Mouse (Mus musculus) kidney, postnatal 0 days (tissue): ENCODE results near the gene Rpl18. TPM values are rescaled to one million over a fixed set of nuclear protein-coding genes. Genes with fewer than 3 reads are reported as not detected.

ENCODE experiments used
- ATAC-seq: fragments of 200-750 bp; cut with Nextera tagmentation; replicated peaks from 2 replicates; pipeline ENCODE4 v1.8.0; 2017; ENCODE audit warnings: low read depth, moderate number of reproducible peaks, moderate TSS enrichment, moderate library complexity; ENCODE audit not compliant: low FRiP score
- DNase-seq: peaks from one replicate; pipeline ENCODE4 v3.0.0-alpha.2; 2016; ENCODE audit warnings: low spot score
- H3K27ac ChIP-seq: fragments of 300-500 bp; sonication (generic); 2 replicates; pipeline ENCODE4 v1.5.1; 2014; ENCODE audit warnings: mild to moderate bottlenecking
- H3K27me3 ChIP-seq: fragments of 300-500 bp; sonication (generic); 2 replicates; pipeline ENCODE4 v1.6.1; 2014; ENCODE audit warnings: low read length, mixed read lengths; ENCODE audit not compliant: insufficient read depth
- H3K36me3 ChIP-seq: fragments of 300-500 bp; sonication (generic); 2 replicates; pipeline ENCODE4 v1.6.1; 2014; ENCODE audit warnings: low read length, mixed read lengths; ENCODE audit not compliant: insufficient read depth
- H3K4me1 ChIP-seq: fragments of 300-500 bp; sonication (generic); replicated peaks from 2 replicates; pipeline ENCODE4 v1.6.1; 2014; ENCODE audit warnings: antibody characterized with exemption, low read length, mixed read lengths; ENCODE audit not compliant: insufficient read depth
- H3K4me2 ChIP-seq: fragments of 300-500 bp; sonication (generic); 2 replicates; pipeline ENCODE4 v1.6.1; 2014; ENCODE audit warnings: mild to moderate bottlenecking, low read length, moderate library complexity, mixed read lengths
- H3K4me3 ChIP-seq: fragments of 300-500 bp; sonication (generic); replicated peaks from 2 replicates; pipeline ENCODE4 v1.5.1; 2014; ENCODE audit warnings: low read depth, low read length
- H3K9ac ChIP-seq: fragments of 300-500 bp; sonication (generic); 2 replicates; pipeline ENCODE4 v1.6.1; 2014; ENCODE audit warnings: low read depth, low read length
- H3K9me3 ChIP-seq: fragments of 300-500 bp; sonication (generic); replicated peaks from 2 replicates; pipeline ENCODE4 v1.6.1; 2016; ENCODE audit warnings: low read length, inconsistent platforms, mixed read lengths
- CTCF ChIP-seq: IDR thresholded peaks from 2 replicates; pipeline ENCODE4 v1.5.1; 2016; ENCODE audit warnings: antibody characterized with exemption, low read depth, mild to moderate bottlenecking, moderate library complexity
- WGBS: fragments of 180-500 bp; shearing (Covaris S2); extraction: QIAGEN DNeasy Blood & Tissue Kit; methylation state at CpG from one replicate; pipeline ENCODE4 v1.1.7; 2014; 5-methylcytosine and 5-hydroxymethylcytosine counted together
- polyA plus RNA-seq: library from polyadenylated mRNA; unstranded; fragments of >200 nt; fragmentation: Nextera tagmentation; extraction: Ambion mirVana; gene quantifications from 2 replicates; pipeline ENCODE4 v1.2.1, GENCODE M21; 2015

Gene Rpl18
- polyA plus RNA-seq, 1 experiment from 2014 or later: 1,142 TPM

DNA sequence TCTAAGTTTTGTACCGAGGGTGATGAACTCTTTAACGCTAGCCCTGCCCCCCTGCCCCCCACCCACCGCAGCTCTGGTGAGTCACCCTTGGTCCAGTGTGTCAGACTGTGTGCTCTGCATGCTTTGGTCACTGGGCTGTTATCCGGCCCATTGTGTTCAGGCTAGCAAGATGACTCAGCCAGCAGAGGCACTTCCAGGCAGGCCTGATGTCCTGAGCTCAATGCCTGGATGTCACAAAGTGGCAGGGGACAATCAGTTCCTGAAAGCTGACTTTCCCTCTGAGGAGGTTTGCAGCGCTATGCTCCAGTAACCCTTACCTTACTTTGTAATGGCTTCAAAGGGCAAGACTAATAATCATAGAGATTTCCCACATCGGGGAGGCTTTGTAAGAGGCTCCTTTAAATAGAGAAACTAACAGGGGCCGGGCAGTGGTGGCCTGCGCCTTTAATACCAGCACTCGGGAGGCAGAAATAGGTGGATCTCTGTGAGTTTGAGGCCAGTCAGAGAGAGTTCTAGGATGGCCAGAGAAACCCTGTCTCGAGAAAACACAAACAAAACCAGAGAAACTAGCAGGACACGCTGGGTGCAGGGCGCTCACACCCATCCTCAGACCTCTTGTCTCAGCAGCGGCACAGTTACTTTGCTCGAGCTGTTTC is 35.2 kb upstream of the Rpl18 start:
- WGBS: 58% methylated on average over 14 of the region's 14 CpGs
- Histone ChIP-seq H3K4me3 (no peak overlapping the region), H3K36me3 (no peaks in the 10 kb centered on the region), H3K27me3 (no peaks in the 10 kb centered on the region), H3K4me2 (no peak overlapping the region), H3K9me3 (no peaks in the 10 kb centered on the region), H3K27ac (peak overlapping the region; percentile 68), H3K9ac (no peak overlapping the region; the same call in 1 of the 2 replicates), H3K4me1 (peaks cover 13% of the 10 kb centered on the region)
- DNase-seq (peak; percentile 61), ATAC-seq (peak; percentile 68)
- no peak for TF ChIP-seq CTCF

DNA sequence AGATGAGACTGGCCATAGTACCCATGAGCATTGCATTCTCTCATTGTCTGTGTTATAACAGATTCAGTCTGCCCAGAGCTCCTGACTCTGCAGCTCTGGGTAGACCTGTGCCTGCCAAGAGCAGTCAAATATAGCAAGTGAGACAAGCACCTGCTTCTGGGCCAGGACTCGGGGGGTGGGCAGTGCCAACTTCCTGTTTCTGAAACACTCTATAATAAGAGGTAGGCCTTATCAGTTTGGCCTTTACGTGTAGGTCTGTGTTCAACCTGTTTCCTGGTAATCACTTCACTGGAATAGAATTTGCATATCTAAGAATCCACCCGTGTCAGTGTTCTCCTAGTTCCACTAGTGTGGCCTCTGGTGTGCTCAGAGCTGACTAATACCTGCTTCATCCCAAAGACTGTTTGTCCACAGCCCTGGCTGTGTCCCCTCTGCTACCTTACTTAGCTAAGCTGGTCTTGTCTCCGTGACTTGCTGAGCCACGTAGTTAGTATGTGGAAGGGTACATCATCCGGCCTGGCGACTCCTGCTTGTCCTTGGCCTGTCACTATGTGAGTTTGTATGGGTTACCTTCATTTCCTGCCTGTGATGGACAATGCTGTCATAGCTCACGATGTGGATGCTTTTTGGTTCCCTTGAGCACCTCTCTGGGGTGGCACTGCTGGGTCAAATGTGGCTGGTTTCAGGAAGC is 34.1 kb upstream of the Rpl18 start:
- H3K27me3 ChIP-seq: no peaks in the 10 kb centered on the region
- DNase-seq (no peak), ATAC-seq (no peak)
- no peak overlapping the region for H3K4me2 ChIP-seq
- no peak for TF ChIP-seq CTCF
- no peak overlapping the region for H3K4me3 ChIP-seq
- 82% methylated on average over 8 of the region's 8 CpGs for WGBS
- no peak overlapping the region for H3K9ac ChIP-seq
- peaks cover 13% of the 10 kb centered on the region for H3K4me1 ChIP-seq
- no peak overlapping the region for H3K27ac ChIP-seq
- H3K36me3 ChIP-seq: no peaks in the 10 kb centered on the region
- H3K9me3 ChIP-seq: no peaks in the 10 kb centered on the region

DNA sequence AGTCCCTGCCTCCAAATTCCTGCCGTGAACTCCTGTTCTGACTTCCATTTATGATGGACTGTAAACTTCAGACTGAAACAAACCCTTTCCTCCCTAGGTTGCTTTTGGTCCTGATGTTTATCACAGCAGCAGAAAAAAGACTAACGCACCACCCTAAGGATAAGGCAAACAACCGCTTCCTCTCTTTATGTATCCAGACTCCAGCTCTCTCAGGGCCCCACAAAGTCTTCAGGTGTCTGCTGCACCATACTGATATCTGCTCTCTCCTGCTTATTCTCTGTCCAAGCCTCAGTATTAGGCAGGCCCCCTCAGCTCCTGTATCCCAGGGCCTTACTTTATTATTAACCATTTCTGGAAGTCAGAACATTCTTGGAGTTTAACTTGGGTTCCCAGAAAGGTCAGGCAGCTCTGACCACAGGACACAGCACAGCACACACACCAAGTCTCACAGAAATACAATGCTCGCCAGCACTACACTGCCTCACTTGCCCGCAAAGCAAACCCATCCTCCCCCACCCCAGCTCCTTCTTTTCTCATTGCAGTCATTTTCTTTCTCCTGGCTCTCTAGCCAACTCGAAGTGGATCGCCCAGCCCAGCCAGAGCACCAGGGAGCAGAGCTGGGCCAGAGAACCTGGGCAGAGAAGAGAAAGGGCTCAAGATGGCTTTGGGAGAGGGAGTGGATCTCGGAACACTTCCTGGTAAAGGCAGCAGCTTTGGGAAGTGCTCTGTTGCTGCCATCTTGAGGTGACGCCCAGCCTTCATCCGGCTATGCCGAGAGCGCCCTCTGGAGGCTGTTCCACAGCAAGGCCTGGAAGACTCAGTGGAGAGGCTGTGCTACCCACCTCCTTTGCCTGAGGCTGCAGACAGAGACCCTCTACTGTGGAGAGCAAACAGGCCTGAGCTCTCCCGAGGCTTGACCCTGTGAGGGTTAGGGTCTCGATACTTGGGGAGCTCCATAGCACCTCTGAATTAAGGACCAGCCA is 32.8 kb upstream of the Rpl18 start:
- DNase-seq: peak; percentile 97
- Histone ChIP-seq H3K4me1 (peaks cover 18% of the 10 kb centered on the region), H3K27me3 (no peaks in the 10 kb centered on the region), H3K9me3 (no peaks in the 10 kb centered on the region), H3K9ac (peak overlapping the region; percentile 42; the same call in 1 of the 2 replicates), H3K36me3 (no peaks in the 10 kb centered on the region), H3K4me2 (peak overlapping the region; percentile 38; the same call in 1 of the 2 replicates), H3K4me3 (no peak overlapping the region), H3K27ac (peak overlapping the region; percentile 77)
- WGBS: 24% methylated on average over 14 of the region's 14 CpGs
- peak; percentile 100 for TF ChIP-seq CTCF
- ATAC-seq: peak; percentile 53

DNA sequence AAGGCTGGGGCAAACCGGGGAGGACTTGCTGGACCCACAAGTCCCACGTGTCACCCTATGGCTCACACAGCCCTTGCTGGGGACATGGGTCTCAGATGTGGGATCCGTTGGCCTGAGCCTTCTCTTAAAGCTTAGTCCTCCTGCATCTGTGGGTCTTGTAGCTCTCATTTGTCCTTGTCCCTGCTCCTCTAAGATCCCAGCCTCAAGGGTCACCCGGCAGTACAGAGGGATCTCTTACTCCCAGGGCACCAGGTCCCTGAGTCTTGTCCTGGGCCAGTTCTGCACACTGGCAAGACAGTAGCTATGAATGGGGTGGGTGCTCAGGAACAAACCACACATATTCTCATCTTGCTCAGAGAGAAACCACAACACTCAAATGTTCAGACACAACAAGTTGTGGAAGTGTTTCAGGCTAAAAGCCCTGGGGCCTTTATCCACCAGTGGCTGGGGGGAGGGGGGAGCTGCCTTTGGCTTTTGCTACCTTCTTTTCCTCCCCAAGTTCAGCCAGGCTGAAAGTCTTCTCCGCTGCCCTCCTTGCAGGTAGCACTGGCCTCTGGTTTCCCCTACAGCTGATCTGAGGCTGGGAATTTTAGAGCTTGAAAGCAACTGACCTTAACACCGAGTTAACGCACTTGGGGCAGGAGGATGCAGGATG is 31.7 kb upstream of the Rpl18 start, which contains the start of gene Ntn5:
TSS of gene Ntn5 (plus strand) at position 627 of the 655 bp plus-strand sequence.
- DNase-seq (no peak), ATAC-seq (no peak)
- Histone ChIP-seq H3K9ac (no peak within 1 kb of the TSS), H3K9me3 (no peaks in the 10 kb centered on the region), H3K4me3 (no peak within 1 kb of the TSS), H3K4me1 (peaks cover 18% of the 10 kb centered on the region), H3K27ac (no peak within 1 kb of the TSS), H3K36me3 (no peaks in the 10 kb centered on the region), H3K4me2 (no peak within 1 kb of the TSS), H3K27me3 (no peaks in the 10 kb centered on the region)
- WGBS: 65% methylated on average over 7 of the region's 7 CpGs
- TF ChIP-seq CTCF: no peak

DNA sequence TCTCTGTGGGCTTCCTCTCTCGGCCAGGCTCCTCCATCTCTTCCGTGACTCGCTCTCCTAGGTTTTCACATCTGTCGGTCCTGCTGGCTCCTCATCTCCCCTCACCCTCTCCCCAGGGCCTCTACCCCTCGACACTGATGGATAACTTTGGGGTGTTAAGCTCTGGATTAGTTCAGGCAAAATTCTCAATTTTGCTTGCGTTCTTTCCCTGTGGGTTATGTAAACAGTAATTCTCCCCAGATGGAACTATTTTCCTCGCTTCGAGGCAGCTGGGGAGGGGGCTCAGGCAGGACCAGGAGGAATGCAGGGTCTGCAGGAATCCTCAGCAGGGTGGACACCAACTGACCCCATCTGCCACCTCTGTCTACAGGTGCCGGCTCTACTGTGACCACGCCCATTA is 29.4 kb upstream of the Rpl18 start:
- no peak overlapping the region for H3K4me2 ChIP-seq
- WGBS: 50% methylated on average over 10 of the region's 10 CpGs
- no peak for DNase-seq
- no peaks in the 10 kb centered on the region for H3K9me3 ChIP-seq
- H3K27me3 ChIP-seq: no peaks in the 10 kb centered on the region
- no peak for ATAC-seq
- H3K4me3 ChIP-seq: no peak overlapping the region
- H3K9ac ChIP-seq: no peak overlapping the region
- no peaks in the 10 kb centered on the region for H3K36me3 ChIP-seq
- no peak overlapping the region for H3K27ac ChIP-seq
- H3K4me1 ChIP-seq: peaks cover 16% of the 10 kb centered on the region
- no peak for TF ChIP-seq CTCF
